Mouse (Mus musculus) neural tube, embryonic 12.5 days (tissue): Measurements from ENCODE around the gene Gm13030. TPM values are rescaled to one million over a fixed set of nuclear protein-coding genes. Genes with fewer than 3 reads are reported as not detected.

Source experiments
- ATAC-seq: fragments of 200-750 bp; cut with Nextera tagmentation; 2 replicates; pipeline ENCODE4 v1.8.0; 2017; ENCODE audit warnings: low read depth, mild to moderate bottlenecking, moderate TSS enrichment, moderate library complexity; ENCODE audit not compliant: low FRiP score
- H3K27ac ChIP-seq: fragments of 300-500 bp; sonication (generic); 2 replicates; pipeline ENCODE4 v1.5.1; 2016
- H3K27me3 ChIP-seq: fragments of 300-500 bp; sonication (generic); replicated peaks from 2 replicates; pipeline ENCODE4 v1.6.1; 2016; ENCODE audit warnings: mild to moderate bottlenecking
- H3K36me3 ChIP-seq: fragments of 300-500 bp; sonication (generic); 2 replicates; pipeline ENCODE4 v1.6.1; 2016; ENCODE audit warnings: mild to moderate bottlenecking
- H3K4me1 ChIP-seq: fragments of 300-500 bp; sonication (generic); 2 replicates; pipeline ENCODE4 v1.6.1; 2016
- H3K4me2 ChIP-seq: fragments of 300-500 bp; sonication (generic); replicated peaks from 2 replicates; pipeline ENCODE4 v1.6.1; 2016; ENCODE audit warnings: mild to moderate bottlenecking
- H3K4me3 ChIP-seq: fragments of 300-500 bp; sonication (generic); 2 replicates; pipeline ENCODE4 v1.5.1; 2016
- H3K9ac ChIP-seq: fragments of 300-500 bp; sonication (generic); 2 replicates; pipeline ENCODE4 v1.6.1; 2016; ENCODE audit warnings: mild to moderate bottlenecking
- H3K9me3 ChIP-seq: fragments of 300-500 bp; sonication (generic); 2 replicates; pipeline ENCODE4 v1.6.1; 2016; ENCODE audit warnings: mild to moderate bottlenecking
- WGBS: fragments of 180-500 bp; shearing (Covaris S2); methylation state at CpG from one replicate; pipeline ENCODE4 v1.1.7; 2016; 5-methylcytosine and 5-hydroxymethylcytosine counted together
- polyA plus RNA-seq: library from polyadenylated mRNA; unstranded; fragments of >200 nt; fragmentation: Nextera tagmentation; extraction: Ambion mirVana; gene quantifications from 2 replicates; pipeline ENCODE4 v1.2.1, GENCODE M21; 2016

The Gm13030 gene
- polyA plus RNA-seq, 1 experiment from 2014 or later: not detected

GRCm38 (mm10) chr4:138863344-138863998 lies 10.3 kb downstream of the Gm13030 start, which contains the start of gene Pla2g5:
TSS of gene Pla2g5 (minus strand) at chr4:138863482.
- WGBS: 77% methylated on average over 10 of the region's 10 CpGs
- no peak within 1 kb of the TSS for H3K27ac ChIP-seq
- H3K27me3 ChIP-seq: no peaks in the 10 kb centered on the region
- no peaks in the 10 kb centered on the region for H3K4me1 ChIP-seq
- no peak within 1 kb of the TSS for H3K4me2 ChIP-seq
- no peak within 1 kb of the TSS for H3K9ac ChIP-seq
- H3K4me3 ChIP-seq: no peak within 1 kb of the TSS
- ATAC-seq: no peak
- H3K9me3 ChIP-seq: no peaks in the 10 kb centered on the region
- no peaks in the 10 kb centered on the region for H3K36me3 ChIP-seq

DNA sequence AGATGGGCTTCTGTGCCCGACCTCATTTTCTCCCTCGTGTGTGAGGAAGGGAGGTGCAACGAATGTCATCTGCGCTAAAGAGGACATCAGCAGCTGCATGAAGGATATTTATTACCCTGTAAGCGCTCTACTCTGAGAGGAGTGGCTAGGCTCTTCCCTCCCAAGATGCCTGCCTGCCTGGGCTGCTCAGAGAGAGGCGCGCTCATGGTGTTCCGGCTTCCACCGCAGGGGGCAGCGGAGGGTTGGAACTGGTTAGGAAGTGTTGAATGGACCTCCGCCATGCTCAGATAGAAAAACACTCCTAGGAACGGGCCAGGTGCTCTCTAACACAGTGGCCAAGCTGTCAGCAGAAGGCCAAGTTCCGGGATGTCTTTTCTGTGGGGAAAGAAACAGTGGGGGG lies 14.0 kb downstream of the Gm13030 start:
- Histone ChIP-seq H3K27ac (no peak overlapping the region), H3K4me1 (no peaks in the 10 kb centered on the region), H3K36me3 (no peaks in the 10 kb centered on the region), H3K27me3 (no peaks in the 10 kb centered on the region), H3K4me3 (0 out of 2 replicates have a peak overlapping the region, but pooled peaks have one; percentile 5), H3K9me3 (no peaks in the 10 kb centered on the region), H3K4me2 (peak overlapping the region; percentile 47), H3K9ac (no peak overlapping the region)
- peak; percentile 85 for ATAC-seq
- WGBS: 6% methylated on average over 13 of the region's 13 CpGs

DNA sequence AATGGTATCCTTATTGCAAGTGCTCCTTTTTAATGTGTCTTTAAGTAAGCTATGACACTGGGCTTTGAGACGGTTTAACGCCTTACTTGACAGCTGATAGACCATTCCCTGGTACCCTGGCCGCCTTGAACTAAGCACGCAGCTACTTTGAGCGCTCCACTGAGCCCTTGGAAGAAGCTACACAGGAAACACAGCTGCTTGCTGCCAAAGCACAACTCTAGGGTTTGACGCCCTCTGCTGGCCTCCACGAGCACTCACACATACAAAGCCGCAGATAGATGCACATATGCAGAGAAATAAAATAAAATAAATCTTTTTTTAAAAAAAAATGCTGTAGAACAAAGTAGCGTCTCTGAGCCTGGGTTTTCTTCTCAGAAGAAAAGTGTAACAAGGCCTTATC lies 14.5 kb downstream of the Gm13030 start:
- Histone ChIP-seq H3K4me2 (peak overlapping the region; percentile 47), H3K4me1 (no peaks in the 10 kb centered on the region), H3K9ac (no peak overlapping the region), H3K27ac (no peak overlapping the region), H3K27me3 (no peaks in the 10 kb centered on the region), H3K36me3 (no peaks in the 10 kb centered on the region), H3K4me3 (no peak overlapping the region), H3K9me3 (no peaks in the 10 kb centered on the region)
- 0 out of 2 replicates have a peak, but pooled peaks have one; percentile 25 for ATAC-seq
- 20% methylated on average over 9 of the region's 9 CpGs for WGBS

- WGBS: 90% methylated on average over 15 of the region's 15 CpGs
- H3K4me2 ChIP-seq: no peak overlapping the region
- no peak for ATAC-seq
- H3K27ac ChIP-seq: no peak overlapping the region
- H3K27me3 ChIP-seq: no peaks in the 10 kb centered on the region
- H3K9ac ChIP-seq: no peak overlapping the region
- no peak overlapping the region for H3K4me3 ChIP-seq
- H3K36me3 ChIP-seq: no peaks in the 10 kb centered on the region
- no peaks in the 10 kb centered on the region for H3K9me3 ChIP-seq
- H3K4me1 ChIP-seq: no peaks in the 10 kb centered on the region
These were observed 15.3 kb downstream of the Gm13030 start for GRCm38 (mm10) chr4:138858446-138858845.

DNA sequence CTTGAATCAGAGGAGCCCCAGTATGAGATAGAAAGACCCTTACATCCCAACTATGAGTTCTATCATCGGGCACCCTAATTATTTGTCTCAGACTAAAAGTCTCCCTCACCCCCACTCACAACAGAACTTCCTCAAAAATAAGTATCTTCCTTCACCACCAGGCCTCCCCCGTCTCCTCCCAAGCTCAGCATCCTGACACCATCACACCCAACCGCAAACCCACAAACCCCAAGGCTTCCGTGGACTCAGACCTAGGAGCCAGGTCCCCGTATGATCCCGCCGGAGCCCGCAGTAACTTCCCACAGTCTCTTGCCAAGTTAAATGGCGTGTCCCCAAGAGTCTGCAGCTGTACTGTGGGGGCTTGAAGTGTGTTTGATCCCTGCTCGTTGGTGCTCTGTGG lies 16.2 kb downstream of the Gm13030 start:
- no peak for ATAC-seq
- WGBS: 93% methylated on average over 10 of the region's 10 CpGs
- no peaks in the 10 kb centered on the region for H3K27me3 ChIP-seq

GRCm38 (mm10) chr4:138856491-138856890 lies 17.3 kb downstream of the Gm13030 start:
- ATAC-seq: no peak
- Histone ChIP-seq H3K9ac (no peak overlapping the region), H3K9me3 (no peaks in the 10 kb centered on the region), H3K27ac (no peak overlapping the region), H3K27me3 (no peaks in the 10 kb centered on the region), H3K4me2 (no peak overlapping the region), H3K4me3 (no peak overlapping the region), H3K4me1 (no peaks in the 10 kb centered on the region), H3K36me3 (no peaks in the 10 kb centered on the region)
- 33% methylated on average over 7 of the region's 7 CpGs for WGBS

More for the DNA sequence above, 16.2 kb downstream of the Gm13030 start:
- no peak overlapping the region for H3K4me3 ChIP-seq
- H3K9ac ChIP-seq: no peak overlapping the region
- no peaks in the 10 kb centered on the region for H3K4me1 ChIP-seq
- no peak overlapping the region for H3K4me2 ChIP-seq
- H3K27ac ChIP-seq: no peak overlapping the region
- H3K36me3 ChIP-seq: no peaks in the 10 kb centered on the region
- H3K9me3 ChIP-seq: no peaks in the 10 kb centered on the region

GRCm38 (mm10) chr4:138855092-138855632 lies 18.6 kb downstream of the Gm13030 start:
- H3K9me3 ChIP-seq: no peaks in the 10 kb centered on the region
- H3K4me1 ChIP-seq: no peaks in the 10 kb centered on the region
- no peaks in the 10 kb centered on the region for H3K27me3 ChIP-seq
- H3K4me3 ChIP-seq: no peak overlapping the region
- no peak overlapping the region for H3K27ac ChIP-seq
- 88% methylated on average over 9 of the region's 9 CpGs for WGBS
- no peak for ATAC-seq
- H3K4me2 ChIP-seq: no peak overlapping the region
- no peaks in the 10 kb centered on the region for H3K36me3 ChIP-seq
- no peak overlapping the region for H3K9ac ChIP-seq

- no peak overlapping the region for H3K27ac ChIP-seq
- H3K27me3 ChIP-seq: no peaks in the 10 kb centered on the region
- no peak overlapping the region for H3K9ac ChIP-seq
- no peaks in the 10 kb centered on the region for H3K36me3 ChIP-seq
- no peak for ATAC-seq
- H3K4me1 ChIP-seq: no peaks in the 10 kb centered on the region
- no peak overlapping the region for H3K4me3 ChIP-seq
- no peak overlapping the region for H3K4me2 ChIP-seq
- WGBS: 72% methylated on average over 6 of the region's 6 CpGs
- H3K9me3 ChIP-seq: no peaks in the 10 kb centered on the region
These were observed 20.8 kb downstream of the Gm13030 start for GRCm38 (mm10) chr4:138852961-138853360.

DNA sequence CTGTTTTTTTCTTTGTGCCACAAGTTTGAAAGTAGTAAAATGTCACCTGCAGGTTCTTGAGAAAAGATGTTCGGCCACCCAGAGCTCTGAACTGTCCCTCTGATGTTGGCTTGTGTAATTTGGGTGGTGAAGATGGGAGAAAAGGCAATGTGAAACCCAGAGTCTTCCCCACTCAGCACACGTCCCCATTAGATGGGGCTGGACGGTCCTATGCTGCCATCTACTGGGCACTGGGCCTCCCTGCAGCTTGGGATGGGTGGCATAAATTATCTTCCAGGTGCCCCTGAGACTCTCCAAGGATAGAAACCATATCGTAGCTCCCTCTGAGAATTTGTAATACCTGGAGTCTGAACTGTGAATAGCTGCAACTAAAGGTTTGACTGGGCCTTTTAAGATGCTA lies 22.3 kb downstream of the Gm13030 start:
- Histone ChIP-seq H3K9me3 (no peaks in the 10 kb centered on the region), H3K4me1 (no peaks in the 10 kb centered on the region), H3K36me3 (no peaks in the 10 kb centered on the region), H3K27me3 (no peaks in the 10 kb centered on the region), H3K4me3 (no peak overlapping the region), H3K4me2 (no peak overlapping the region), H3K27ac (no peak overlapping the region), H3K9ac (no peak overlapping the region)
- WGBS: 8% methylated on average over 4 of the region's 4 CpGs
- ATAC-seq: no peak

DNA sequence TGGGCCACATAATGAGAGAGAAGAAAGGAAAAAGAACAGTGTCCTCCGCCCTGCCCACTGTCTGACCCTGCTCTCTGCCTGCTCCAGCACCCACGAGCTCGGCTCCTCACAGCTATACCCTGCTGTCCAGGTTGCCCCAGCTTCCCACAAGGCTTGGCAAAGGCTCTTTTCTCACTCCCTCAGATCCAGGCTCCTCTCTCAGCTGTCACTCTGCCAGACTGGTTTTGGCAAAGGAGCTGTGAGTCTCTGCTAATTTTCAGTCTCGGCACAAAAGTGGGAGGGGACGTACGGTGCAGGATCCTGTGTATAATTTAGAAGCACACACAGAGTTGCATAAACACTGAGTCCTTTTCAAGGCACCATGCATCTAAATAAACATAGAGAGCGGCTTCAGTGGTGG lies 32.4 kb downstream of the Gm13030 start:
- no peak overlapping the region for H3K4me2 ChIP-seq
- no peak overlapping the region for H3K9ac ChIP-seq
- no peaks in the 10 kb centered on the region for H3K4me1 ChIP-seq
- H3K27me3 ChIP-seq: no peaks in the 10 kb centered on the region
- H3K36me3 ChIP-seq: no peaks in the 10 kb centered on the region
- no peak overlapping the region for H3K4me3 ChIP-seq
- H3K9me3 ChIP-seq: peaks cover 25% of the 10 kb centered on the region
- no peak overlapping the region for H3K27ac ChIP-seq
- ATAC-seq: no peak
- WGBS: 88% methylated on average over 7 of the region's 7 CpGs

DNA sequence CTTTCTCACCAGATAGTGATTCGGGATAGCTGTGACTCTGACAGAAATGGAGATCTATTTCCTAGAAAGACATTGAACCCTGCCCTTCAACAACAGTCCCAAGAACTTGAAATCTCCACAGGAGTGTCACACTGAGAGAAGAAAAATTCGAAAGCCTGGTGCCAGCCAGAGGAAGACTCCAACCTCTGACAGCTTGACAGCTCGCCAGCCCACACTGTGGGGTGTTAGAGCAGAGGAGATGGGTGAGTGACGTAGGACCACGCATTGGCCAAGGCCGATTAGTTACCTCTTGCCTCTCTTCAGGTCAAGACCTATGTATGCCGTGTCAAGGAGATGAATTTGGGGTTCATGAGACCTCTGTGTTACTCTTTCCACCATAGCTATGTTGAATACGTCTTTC lies 33.0 kb downstream of the Gm13030 start:
- Histone ChIP-seq H3K27me3 (no peaks in the 10 kb centered on the region), H3K9me3 (peaks cover 25% of the 10 kb centered on the region), H3K4me1 (no peaks in the 10 kb centered on the region), H3K4me2 (no peak overlapping the region), H3K27ac (no peak overlapping the region), H3K4me3 (no peak overlapping the region), H3K36me3 (no peaks in the 10 kb centered on the region), H3K9ac (no peak overlapping the region)
- 89% methylated on average over 8 of the region's 8 CpGs for WGBS
- ATAC-seq: no peak

- 84% methylated on average over 6 of the region's 6 CpGs for WGBS
- ATAC-seq: no peak
- Histone ChIP-seq H3K27ac (no peak overlapping the region), H3K4me1 (no peaks in the 10 kb centered on the region), H3K4me2 (no peak overlapping the region), H3K27me3 (no peaks in the 10 kb centered on the region), H3K36me3 (no peaks in the 10 kb centered on the region), H3K9me3 (peaks cover 17% of the 10 kb centered on the region), H3K9ac (no peak overlapping the region), H3K4me3 (no peak overlapping the region)
These were observed 34.0 kb downstream of the Gm13030 start for GRCm38 (mm10) chr4:138839806-138840205.

- no peak for ATAC-seq
- Histone ChIP-seq H3K27me3 (no peaks in the 10 kb centered on the region), H3K9me3 (0 out of 2 replicates have a peak, but pooled peaks cover 4% of the 10 kb centered on the region), H3K4me3 (no peak overlapping the region), H3K9ac (no peak overlapping the region), H3K4me2 (no peak overlapping the region), H3K36me3 (no peaks in the 10 kb centered on the region), H3K4me1 (peaks cover 4% of the 10 kb centered on the region; the same call in 1 of the 2 replicates), H3K27ac (no peak overlapping the region)
- 70% methylated on average over 11 of the region's 11 CpGs for WGBS
These were observed 46.6 kb downstream of the Gm13030 start for GRCm38 (mm10) chr4:138827147-138827546.
